Mouse (Mus musculus): Measurements from ENCODE around the gene Rabif.

GRCm38 (mm10) chr1:134521163-134521562 is 26.7 kb downstream of the Rabif start:
- no peak for TF ChIP-seq POLR2A (IDR thresholded peaks at IDR 0.05; ENCODE audit: insufficient read depth, low read length)
- no peak for TF ChIP-seq CTCF (IDR thresholded peaks at IDR 0.05; ENCODE audit: low read depth, low read length)

All from ES-Bruce4 (cell line).